Mouse (Mus musculus) MEL (cell line): ENCODE data around the gene Fto. TPM values are rescaled to one million over a fixed set of nuclear protein-coding genes. Genes with fewer than 3 reads are reported as not detected.

Experiments used
- DNase-seq: peaks from one replicate; pipeline ENCODE4 v3.0.0; 2011; ENCODE audit warnings: low read depth, low spot score
- H3K27ac ChIP-seq: 2 replicates; pipeline ENCODE4 v1.5.1; 2012; ENCODE audit warnings: low read depth, mild to moderate bottlenecking, control low read depth, low read length, moderate library complexity; ENCODE audit not compliant: control insufficient read depth
- H3K27me3 ChIP-seq, 2 experiments: fragments of 150-350 bp in 1 of 2; sonication (generic) in 1 of 2; 2 replicates each; pipeline ENCODE4 v1.6.1; 2012; ENCODE audit warnings: low read length in 2 of 2, mild to moderate bottlenecking in 2 of 2, improper control_type of control experiment in 1 of 2, moderate library complexity in 1 of 2; ENCODE audit not compliant: insufficient read depth in 2 of 2, control insufficient read depth in 1 of 2
- H3K36me3 ChIP-seq, 2 experiments: 2 replicates each; pipeline ENCODE4 v1.6.1; 2012 to 2014; ENCODE audit warnings: low read length in 2 of 2, improper control_type of control experiment in 1 of 2, inconsistent platforms in 1 of 2, mild to moderate bottlenecking in 1 of 2; ENCODE audit not compliant: insufficient read depth in 2 of 2, control insufficient read depth in 1 of 2
- H3K4me1 ChIP-seq, 2 experiments: fragments of 150-350 bp in 1 of 2; sonication (generic) in 1 of 2; 2 replicates each; pipeline ENCODE4 v1.6.1; 2012; ENCODE audit warnings: low read length in 2 of 2, improper control_type of control experiment in 1 of 2, mild to moderate bottlenecking in 1 of 2; ENCODE audit not compliant: insufficient read depth in 2 of 2, control insufficient read depth in 1 of 2
- H3K4me3 ChIP-seq, 2 experiments: fragments of 150-350 bp in 1 of 2; sonication (generic) in 1 of 2; 2 replicates each; pipeline ENCODE4 v1.5.1; 2012; ENCODE audit warnings: low read depth in 2 of 2, low read length in 2 of 2, mild to moderate bottlenecking in 2 of 2, moderate library complexity in 2 of 2, control low read depth in 1 of 2, improper control_type of control experiment in 1 of 2; ENCODE audit not compliant: control insufficient read depth in 1 of 2, insufficient read depth in 1 of 2
- H3K79me2 ChIP-seq: 2 replicates; pipeline ENCODE4 v1.6.1; 2012; ENCODE audit warnings: mild to moderate bottlenecking, low read length, moderate library complexity; ENCODE audit not compliant: control insufficient read depth, poor library complexity, insufficient read depth
- H3K9ac ChIP-seq: 2 replicates; pipeline ENCODE4 v1.6.1; 2012; ENCODE audit warnings: low read depth, mild to moderate bottlenecking, control low read depth, low read length, moderate library complexity; ENCODE audit not compliant: control insufficient read depth, poor library complexity, severe bottlenecking
- H3K9me3 ChIP-seq: fragments of 150-350 bp; sonication (generic); replicated peaks from 2 replicates; pipeline ENCODE4 v1.6.1; 2012; ENCODE audit warnings: mild to moderate bottlenecking, low read length, improper control_type of control experiment, moderate library complexity; ENCODE audit not compliant: insufficient read depth
- BHLHE40 ChIP-seq: IDR thresholded peaks from 2 replicates; pipeline ENCODE4 v1.6.1; 2012; ENCODE audit warnings: low read depth, mild to moderate bottlenecking, inconsistent platforms, low read length, improper control_type of control experiment, borderline replicate concordance
- CHD1 ChIP-seq: IDR thresholded peaks from 2 replicates; pipeline ENCODE4 v1.6.1; 2012; ENCODE audit warnings: low read depth, mild to moderate bottlenecking, inconsistent platforms, low read length, improper control_type of control experiment
- CHD2 ChIP-seq: IDR thresholded peaks from 2 replicates; pipeline ENCODE4 v1.6.1; 2011; ENCODE audit warnings: low read length, improper control_type of control experiment
- E2F4 ChIP-seq: IDR thresholded peaks from 2 replicates; pipeline ENCODE4 v1.6.1; 2011; ENCODE audit warnings: low read depth, low read length, improper control_type of control experiment, borderline replicate concordance
- ETS1 ChIP-seq: IDR thresholded peaks from 2 replicates; pipeline ENCODE4 v1.6.1; 2012; ENCODE audit warnings: low read depth, mild to moderate bottlenecking, inconsistent platforms, low read length, improper control_type of control experiment, moderate library complexity
- GABPA ChIP-seq: IDR thresholded peaks from 2 replicates; pipeline ENCODE4 v1.6.1; 2012; ENCODE audit warnings: low read depth, mild to moderate bottlenecking, inconsistent platforms, low read length, improper control_type of control experiment, moderate library complexity
- MAFK ChIP-seq: IDR thresholded peaks from 2 replicates; pipeline ENCODE4 v1.6.1; 2011; ENCODE audit warnings: low read depth, mild to moderate bottlenecking, low read length, improper control_type of control experiment, borderline replicate concordance
- MAX ChIP-seq: IDR thresholded peaks from 2 replicates; pipeline ENCODE4 v1.6.1; 2011; ENCODE audit warnings: low read length, improper control_type of control experiment
- MAZ ChIP-seq: IDR thresholded peaks from 2 replicates; pipeline ENCODE4 v1.6.1; 2012; ENCODE audit warnings: low read depth, mild to moderate bottlenecking, inconsistent platforms, low read length, improper control_type of control experiment
- MEF2A ChIP-seq: IDR thresholded peaks from 2 replicates; pipeline ENCODE4 v1.6.1; 2014; ENCODE audit warnings: low read depth, mild to moderate bottlenecking, inconsistent platforms, low read length, improper control_type of control experiment; ENCODE audit not compliant: poor library complexity, insufficient replicate concordance, severe bottlenecking; ENCODE audit errors: extremely low read depth
- MYB ChIP-seq: IDR thresholded peaks from 2 replicates; pipeline ENCODE4 v1.6.1; 2011; ENCODE audit warnings: mild to moderate bottlenecking, low read depth, low read length, improper control_type of control experiment
- MYC ChIP-seq: IDR thresholded peaks from 2 replicates; pipeline ENCODE4 v1.6.1; 2011; ENCODE audit warnings: low read depth, mild to moderate bottlenecking, low read length, improper control_type of control experiment, moderate library complexity
- NELFE ChIP-seq: IDR thresholded peaks from 2 replicates; pipeline ENCODE4 v1.6.1; 2011; ENCODE audit warnings: low read depth, low read length, improper control_type of control experiment
- NRF1 ChIP-seq: IDR thresholded peaks from 2 replicates; pipeline ENCODE4 v1.6.1; 2014; ENCODE audit warnings: low read depth, mild to moderate bottlenecking, inconsistent platforms, low read length, improper control_type of control experiment, moderate library complexity; ENCODE audit not compliant: poor library complexity, insufficient read depth, severe bottlenecking
- RCOR1 ChIP-seq: IDR thresholded peaks from 2 replicates; pipeline ENCODE4 v1.6.1; 2012; ENCODE audit warnings: low read depth, mild to moderate bottlenecking, inconsistent platforms, low read length, improper control_type of control experiment
- SIN3A ChIP-seq: IDR thresholded peaks from 2 replicates; pipeline ENCODE4 v1.6.1; 2012; ENCODE audit warnings: low read length, improper control_type of control experiment, inconsistent platforms
- TAL1 ChIP-seq: IDR thresholded peaks from 2 replicates; pipeline ENCODE4 v1.6.1; 2012; ENCODE audit warnings: mild to moderate bottlenecking, inconsistent platforms, low read length, moderate library complexity, mixed read lengths
- TBP ChIP-seq: IDR thresholded peaks from 2 replicates; pipeline ENCODE4 v1.8.0; 2011; ENCODE audit warnings: low read depth, low read length, improper control_type of control experiment
- TCF12 ChIP-seq: IDR thresholded peaks from 2 replicates; pipeline ENCODE4 v1.6.1; 2014; ENCODE audit warnings: low read depth, mild to moderate bottlenecking, inconsistent platforms, low read length, improper control_type of control experiment, moderate library complexity
- UBTF ChIP-seq: IDR thresholded peaks from 2 replicates; pipeline ENCODE4 v1.6.1; 2012; ENCODE audit warnings: low read depth, mild to moderate bottlenecking, inconsistent platforms, low read length, improper control_type of control experiment, moderate library complexity, borderline replicate concordance; ENCODE audit not compliant: insufficient read depth
- USF1 ChIP-seq: IDR thresholded peaks from 2 replicates; pipeline ENCODE4 v1.6.1; 2014; ENCODE audit warnings: low read depth, mild to moderate bottlenecking, inconsistent platforms, low read length, improper control_type of control experiment, moderate library complexity
- USF2 ChIP-seq, 2 experiments: IDR thresholded peaks; 2 replicates each; pipeline ENCODE4 v1.6.1; 2011 to 2012; ENCODE audit warnings: improper control_type of control experiment in 2 of 2, low read length in 2 of 2, borderline replicate concordance in 1 of 2, inconsistent platforms in 1 of 2, low read depth in 1 of 2, mild to moderate bottlenecking in 1 of 2; ENCODE audit not compliant: insufficient read depth in 1 of 2
- ZC3H11A ChIP-seq: IDR thresholded peaks from 2 replicates; pipeline ENCODE4 v1.6.1; 2012; ENCODE audit warnings: low read depth, mild to moderate bottlenecking, inconsistent platforms, low read length, improper control_type of control experiment
- ZKSCAN1 ChIP-seq: IDR thresholded peaks from 2 replicates; pipeline ENCODE4 v1.6.1; 2012; ENCODE audit warnings: low read depth, mild to moderate bottlenecking, inconsistent platforms, low read length, improper control_type of control experiment, moderate library complexity
- ZMIZ1 ChIP-seq: IDR thresholded peaks from 2 replicates; pipeline ENCODE4 v1.6.1; 2012; ENCODE audit warnings: low read depth, mild to moderate bottlenecking, inconsistent platforms, low read length, improper control_type of control experiment, moderate library complexity
- polyA plus RNA-seq, 2 experiments: library from polyadenylated mRNA; stranded (reverse) in 1 of 2; unstranded in 1 of 2; fragments of >175 nt in 1 of 2; fragments of >200 nt in 1 of 2; gene quantifications; 2 replicates each; pipeline versions ENCODE4 v1.2.1 to v1.2.4; 2012; ENCODE audit warnings: low replicate concordance in 2 of 2, low read depth in 1 of 2; ENCODE audit not compliant: insufficient read length in 2 of 2, insufficient read depth in 1 of 2, missing spikeins in 1 of 2
- total RNA-seq: library from RNA; depleted of rRNA; stranded (reverse); fragments of 300-350 nt; gene quantifications from 2 replicates; pipeline ENCODE4 v1.2.3, GENCODE M21; 2012

The Fto gene
- total and polyA plus RNA-seq, 3 experiments, result 13.5 to 41.1 TPM; not detected in 1

- Histone ChIP-seq H3K4me1 (no peaks in the 10 kb centered on the region), H3K9ac (no peak overlapping the region), H3K27ac (no peak overlapping the region), H3K36me3 (no peaks in the 10 kb centered on the region), H3K4me3 (no peak overlapping the region), H3K27me3 (no peaks in the 10 kb centered on the region), H3K9me3 (no peaks in the 10 kb centered on the region), H3K79me2 (no peaks in the 10 kb centered on the region)
- no peak for TF ChIP-seq ZMIZ1
- TF ChIP-seq SIN3A, result no peak
- no peak for TF ChIP-seq MYB
- no peak for TF ChIP-seq ETS1
- TF ChIP-seq UBTF, result no peak
- no peak for TF ChIP-seq RCOR1
- TF ChIP-seq ZC3H11A, result no peak
- TF ChIP-seq E2F4, result no peak
- TF ChIP-seq TCF12, result no peak
- TF ChIP-seq MAZ, result no peak
- no peak for TF ChIP-seq USF1
- TF ChIP-seq MYC, result no peak
- no peak for TF ChIP-seq CHD1
- TF ChIP-seq NRF1, result no peak
- TF ChIP-seq ZKSCAN1, result no peak
- TF ChIP-seq BHLHE40, result no peak
- no peak for TF ChIP-seq TBP
- TF ChIP-seq GABPA, result no peak
- no peak for DNase-seq
These were observed 257.5 kb downstream of the Fto start for GRCm38 (mm10) chr8:91570809-91571208.

DNA sequence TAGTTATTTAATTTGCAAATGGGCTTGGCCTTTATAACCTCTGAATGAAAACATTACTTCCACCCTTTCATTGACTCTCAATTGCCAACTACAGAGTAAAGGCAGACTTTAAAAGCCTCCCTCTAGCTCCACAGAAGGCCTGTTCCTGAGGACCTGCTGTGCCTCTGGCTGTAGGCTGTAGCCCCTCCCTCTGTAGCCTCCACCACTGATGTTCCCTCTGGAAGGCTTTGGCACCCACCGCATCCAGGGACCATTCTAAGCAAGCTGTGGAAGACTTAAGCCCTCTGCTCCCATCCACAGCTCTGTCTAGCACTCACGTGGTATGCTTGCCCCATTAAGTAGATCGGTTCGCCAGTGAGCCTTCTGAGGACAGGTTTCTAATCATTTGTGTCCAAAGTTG is 258.7 kb downstream of the Fto start:
- peaks cover 0 to 2% of the 10 kb centered on the region in 2 experiments; a peak in 2 of 4 replicates for H3K36me3 ChIP-seq
- no peaks in the 10 kb centered on the region for H3K79me2 ChIP-seq
- no peak overlapping the region for H3K27ac ChIP-seq
- TF ChIP-seq TAL1 (no peak), MYB (no peak), USF2 (IDR thresholded peaks at IDR 0.05; ENCODE audit: borderline replicate concordance in 1 of 2, insufficient read depth in 1 of 2, low read depth in 1 of 2, low read length in 2 of 2) (no peak), E2F4 (no peak), MAX (no peak), BHLHE40 (no peak), CHD2 (no peak), NELFE (no peak), UBTF (no peak), MAFK (no peak), MEF2A (no peak)
- no peaks in the 10 kb centered on the region for H3K9me3 ChIP-seq
- no peak overlapping the region for H3K4me3 ChIP-seq
- no peaks in the 10 kb centered on the region; a peak in 1 of 4 replicates for H3K4me1 ChIP-seq
- no peak overlapping the region for H3K9ac ChIP-seq
- H3K27me3 ChIP-seq, result no peaks in the 10 kb centered on the region
- no peak for DNase-seq
